Mouse (Mus musculus) forebrain, embryonic 14.5 days (tissue): ENCODE results near the gene Adamtsl4. TPM values are rescaled to one million over a fixed set of nuclear protein-coding genes. Genes with fewer than 3 reads are reported as not detected.

Experiments used
- ATAC-seq: fragments of 200-750 bp; cut with Nextera tagmentation; 2 replicates; pipeline ENCODE4 v1.8.0; 2017; ENCODE audit warnings: mild to moderate bottlenecking, moderate library complexity
- DNase-seq: peaks from one replicate; pipeline ENCODE4 v3.0.0-alpha.2; 2015; ENCODE audit warnings: low spot score
- H3K27ac ChIP-seq: fragments of 300-500 bp; sonication (generic); 2 replicates; pipeline ENCODE4 v1.5.1; 2014; ENCODE audit warnings: low read depth, mild to moderate bottlenecking, control low read depth, low read length, moderate library complexity
- H3K27me3 ChIP-seq: fragments of 300-500 bp; sonication (generic); replicated peaks from 2 replicates; pipeline ENCODE4 v1.6.1; 2014; ENCODE audit warnings: low read length, control low read depth, mixed read lengths; ENCODE audit not compliant: control insufficient read depth, insufficient read depth
- H3K36me3 ChIP-seq: fragments of 300-500 bp; sonication (generic); 2 replicates; pipeline ENCODE4 v1.6.1; 2014; ENCODE audit warnings: low read length, control low read depth; ENCODE audit not compliant: control insufficient read depth, insufficient read depth
- H3K4me1 ChIP-seq: fragments of 300-500 bp; sonication (generic); 2 replicates; pipeline ENCODE4 v1.6.1; 2014; ENCODE audit warnings: antibody characterized with exemption, low read length, control low read depth; ENCODE audit not compliant: control insufficient read depth, insufficient read depth
- H3K4me2 ChIP-seq: fragments of 300-500 bp; sonication (generic); 2 replicates; pipeline ENCODE4 v1.6.1; 2014; ENCODE audit warnings: mild to moderate bottlenecking, control low read depth, low read length
- H3K4me3 ChIP-seq: fragments of 300-500 bp; sonication (generic); 2 replicates; pipeline ENCODE4 v1.5.1; 2014; ENCODE audit warnings: low read depth, low read length, control low read depth
- H3K9ac ChIP-seq: fragments of 300-500 bp; sonication (generic); 2 replicates; pipeline ENCODE4 v1.6.1; 2014; ENCODE audit warnings: mild to moderate bottlenecking, low read length, control low read depth, moderate library complexity
- H3K9me3 ChIP-seq: fragments of 300-500 bp; sonication (generic); replicated peaks from 2 replicates; pipeline ENCODE4 v1.6.1; 2016; ENCODE audit warnings: low read length, control low read depth, mixed read lengths; ENCODE audit not compliant: control insufficient read depth
- WGBS: fragments of 180-500 bp; shearing (Covaris S2); extraction: QIAGEN DNeasy Blood & Tissue Kit; methylation state at CpG from one replicate; pipeline ENCODE4 v1.1.7; 2014; 5-methylcytosine and 5-hydroxymethylcytosine counted together
- polyA plus RNA-seq: library from polyadenylated mRNA; unstranded; fragments of >200 nt; fragmentation: Nextera tagmentation; extraction: Ambion mirVana; gene quantifications from 2 replicates; pipeline ENCODE4 v1.2.1, GENCODE M21; 2014

The Adamtsl4 gene
- polyA plus RNA-seq, 1 experiment from 2014 or later, result 0.13 TPM

- no peak overlapping the region for H3K27ac ChIP-seq
- 93% methylated on average over 2 of the region's 2 CpGs for WGBS
- H3K27me3 ChIP-seq, result no peaks in the 10 kb centered on the region
- no peak overlapping the region for H3K9ac ChIP-seq
- no peaks in the 10 kb centered on the region for H3K36me3 ChIP-seq
- no peaks in the 10 kb centered on the region for H3K9me3 ChIP-seq
- H3K4me1 ChIP-seq, result peaks cover 10% of the 10 kb centered on the region
- no peak overlapping the region for H3K4me3 ChIP-seq
- no peak overlapping the region for H3K4me2 ChIP-seq
- ATAC-seq, result no peak
- no peak for DNase-seq
These were observed 2.0 kb downstream of the Adamtsl4 start for GRCm38 (mm10) chr3:95685701-95686100.

GRCm38 (mm10) chr3:95685301-95685700, 2.4 kb downstream of the Adamtsl4 start:
- H3K9me3 ChIP-seq, result no peaks in the 10 kb centered on the region
- H3K9ac ChIP-seq, result no peak overlapping the region
- no peaks in the 10 kb centered on the region for H3K36me3 ChIP-seq
- peaks cover 10% of the 10 kb centered on the region for H3K4me1 ChIP-seq
- no peaks in the 10 kb centered on the region for H3K27me3 ChIP-seq
- no peak overlapping the region for H3K27ac ChIP-seq
- no peak for DNase-seq
- H3K4me3 ChIP-seq, result no peak overlapping the region
- 81% methylated on average over 4 of the region's 4 CpGs for WGBS
- H3K4me2 ChIP-seq, result no peak overlapping the region
- no peak for ATAC-seq

- no peak overlapping the region for H3K4me2 ChIP-seq
- no peak for ATAC-seq
- H3K4me1 ChIP-seq, result peaks cover 10% of the 10 kb centered on the region
- H3K9ac ChIP-seq, result no peak overlapping the region
- H3K27me3 ChIP-seq, result no peaks in the 10 kb centered on the region
- no peak for DNase-seq
- H3K27ac ChIP-seq, result no peak overlapping the region
- no peaks in the 10 kb centered on the region for H3K36me3 ChIP-seq
- 81% methylated on average over 5 of the region's 8 CpGs for WGBS
- H3K4me3 ChIP-seq, result no peak overlapping the region
- H3K9me3 ChIP-seq, result no peaks in the 10 kb centered on the region
These were observed 2.9 kb downstream of the Adamtsl4 start for GRCm38 (mm10) chr3:95684846-95685245.

GRCm38 (mm10) chr3:95682878-95683277, 4.8 kb downstream of the Adamtsl4 start:
- ATAC-seq (no peak), DNase-seq (no peak)
- H3K27me3 ChIP-seq, result no peaks in the 10 kb centered on the region
- H3K4me1 ChIP-seq, result peaks cover 9% of the 10 kb centered on the region
- 67% methylated on average over 5 of the region's 5 CpGs for WGBS
- no peak overlapping the region for H3K9ac ChIP-seq
- H3K4me2 ChIP-seq, result no peak overlapping the region
- H3K9me3 ChIP-seq, result no peaks in the 10 kb centered on the region
- no peak overlapping the region for H3K27ac ChIP-seq
- no peaks in the 10 kb centered on the region for H3K36me3 ChIP-seq
- no peak overlapping the region for H3K4me3 ChIP-seq

- H3K27ac ChIP-seq, result no peak overlapping the region
- H3K4me1 ChIP-seq, result no peaks in the 10 kb centered on the region
- H3K27me3 ChIP-seq, result no peaks in the 10 kb centered on the region
- no peak overlapping the region for H3K4me2 ChIP-seq
- no peaks in the 10 kb centered on the region for H3K9me3 ChIP-seq
- peaks cover 7% of the 10 kb centered on the region; the same call in 1 of the 2 replicates for H3K36me3 ChIP-seq
- no peak for ATAC-seq
- WGBS, result 61% methylated on average over 11 of the region's 11 CpGs
- no peak overlapping the region for H3K9ac ChIP-seq
- DNase-seq, result no peak
- no peak overlapping the region for H3K4me3 ChIP-seq
These were observed 6.4 kb downstream of the Adamtsl4 start for GRCm38 (mm10) chr3:95681365-95681764.

GRCm38 (mm10) chr3:95680673-95681072, 7.0 kb downstream of the Adamtsl4 start:
- Histone ChIP-seq H3K4me1 (no peaks in the 10 kb centered on the region), H3K4me2 (no peak overlapping the region), H3K9ac (no peak overlapping the region), H3K9me3 (no peaks in the 10 kb centered on the region), H3K27ac (no peak overlapping the region), H3K4me3 (no peak overlapping the region), H3K36me3 (peaks cover 7% of the 10 kb centered on the region; the same call in 1 of the 2 replicates), H3K27me3 (no peaks in the 10 kb centered on the region)
- 89% methylated on average over 6 of the region's 6 CpGs for WGBS
- ATAC-seq, result no peak
- no peak for DNase-seq

- peaks cover 7% of the 10 kb centered on the region; the same call in 1 of the 2 replicates for H3K36me3 ChIP-seq
- H3K27me3 ChIP-seq, result no peaks in the 10 kb centered on the region
- H3K27ac ChIP-seq, result no peak overlapping the region
- no peak overlapping the region for H3K9ac ChIP-seq
- no peak overlapping the region for H3K4me2 ChIP-seq
- H3K4me1 ChIP-seq, result no peaks in the 10 kb centered on the region
- 93% methylated on average over 8 of the region's 8 CpGs for WGBS
- ATAC-seq (no peak), DNase-seq (no peak)
- no peak overlapping the region for H3K4me3 ChIP-seq
- no peaks in the 10 kb centered on the region for H3K9me3 ChIP-seq
These were observed 8.2 kb downstream of the Adamtsl4 start for GRCm38 (mm10) chr3:95679551-95679950.

- no peaks in the 10 kb centered on the region for H3K4me1 ChIP-seq
- H3K27me3 ChIP-seq, result no peaks in the 10 kb centered on the region
- no peak overlapping the region for H3K27ac ChIP-seq
- no peak overlapping the region for H3K4me3 ChIP-seq
- ATAC-seq (no peak), DNase-seq (no peak)
- H3K36me3 ChIP-seq, result peaks cover 18% of the 10 kb centered on the region
- no peak overlapping the region for H3K9ac ChIP-seq
- WGBS, result 88% methylated on average over 19 of the region's 19 CpGs
- H3K9me3 ChIP-seq, result no peaks in the 10 kb centered on the region
- no peak overlapping the region for H3K4me2 ChIP-seq
These were observed 10.2 kb downstream of the Adamtsl4 start for GRCm38 (mm10) chr3:95677420-95678090.

GRCm38 (mm10) chr3:95676745-95677419, 10.8 kb downstream of the Adamtsl4 start:
- H3K27me3 ChIP-seq, result no peaks in the 10 kb centered on the region
- H3K9me3 ChIP-seq, result no peaks in the 10 kb centered on the region
- H3K27ac ChIP-seq, result no peak overlapping the region
- no peak overlapping the region for H3K4me2 ChIP-seq
- 62% methylated on average over 15 of the region's 15 CpGs for WGBS
- DNase-seq (peak; percentile 28), ATAC-seq (no peak)
- peaks cover 18% of the 10 kb centered on the region for H3K36me3 ChIP-seq
- no peak overlapping the region for H3K9ac ChIP-seq
- H3K4me3 ChIP-seq, result no peak overlapping the region
- H3K4me1 ChIP-seq, result no peaks in the 10 kb centered on the region
